Mouse (Mus musculus) stomach, postnatal 0 days (tissue): ENCODE results near the gene Krt2.

ENCODE experiments used
- CTCF ChIP-seq: IDR thresholded peaks from 2 replicates; pipeline ENCODE4 v1.5.1; 2016; ENCODE audit warnings: antibody characterized with exemption, low read depth, mild to moderate bottlenecking, moderate library complexity
- EP300 ChIP-seq: optimal IDR thresholded peaks from 2 replicates; pipeline ENCODE3; 2016; ENCODE audit warnings: antibody characterized with exemption

- TF ChIP-seq CTCF = no peak
- no peak for TF ChIP-seq EP300
Observed at GRCm38 (mm10) chr15:101803052-101803822, 14.7 kb downstream of the Krt2 start.
